Mouse (Mus musculus) lung, postnatal 36 days (tissue): ENCODE measurements around the gene Rasa2.
A peak's percentile ranks its signal among the peaks of the same experiment; 100 is the strongest.
"Not testable (repeated sequence)": the region's sequence is repeated elsewhere in the genome, so short reads cannot be mapped to it uniquely, and the experiment has no call there.

Source experiments
- DNase-seq: peaks from one replicate; pipeline ENCODE4 v3.0.0; 2022; ENCODE audit warnings: mixed read lengths

Gene Rasa2

DNA sequence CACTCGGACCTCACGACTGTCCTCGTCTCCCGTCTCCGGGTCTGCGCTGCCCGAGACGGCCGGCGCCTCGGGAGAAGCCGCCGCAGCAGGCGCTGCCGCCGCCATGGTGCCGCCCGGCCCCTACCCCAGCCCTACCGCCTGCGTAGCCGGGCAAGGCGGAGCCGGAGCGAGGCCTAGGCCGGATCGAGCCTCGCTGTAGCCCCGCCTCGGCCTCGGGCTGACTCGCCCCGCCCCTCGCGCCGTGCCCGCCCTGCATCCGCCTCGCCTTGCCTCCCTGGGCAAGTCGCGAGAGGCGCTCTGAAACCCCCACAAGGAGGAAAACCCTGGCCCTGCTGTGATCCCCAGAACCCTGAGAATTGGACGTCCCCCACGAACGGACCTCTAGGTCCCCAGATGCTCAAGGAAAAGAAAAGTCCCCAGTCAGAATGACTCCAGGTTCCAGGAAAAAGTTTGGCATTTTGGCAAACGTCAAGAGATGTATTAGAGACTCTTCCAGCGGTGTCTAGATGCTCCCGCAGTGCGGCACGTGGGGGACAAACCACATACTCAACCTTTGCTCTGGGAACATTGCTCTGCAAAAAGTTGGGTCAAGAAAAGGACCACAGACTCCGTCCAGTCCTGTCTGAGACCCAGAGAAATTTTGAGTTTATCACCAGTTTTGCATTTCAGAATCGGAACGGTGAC is at the start of gene Rasa2:
Rasa2 (minus strand) TSS at position 229 of the 684 bp plus-strand sequence.
- peak; percentile 95 for DNase-seq

DNA sequence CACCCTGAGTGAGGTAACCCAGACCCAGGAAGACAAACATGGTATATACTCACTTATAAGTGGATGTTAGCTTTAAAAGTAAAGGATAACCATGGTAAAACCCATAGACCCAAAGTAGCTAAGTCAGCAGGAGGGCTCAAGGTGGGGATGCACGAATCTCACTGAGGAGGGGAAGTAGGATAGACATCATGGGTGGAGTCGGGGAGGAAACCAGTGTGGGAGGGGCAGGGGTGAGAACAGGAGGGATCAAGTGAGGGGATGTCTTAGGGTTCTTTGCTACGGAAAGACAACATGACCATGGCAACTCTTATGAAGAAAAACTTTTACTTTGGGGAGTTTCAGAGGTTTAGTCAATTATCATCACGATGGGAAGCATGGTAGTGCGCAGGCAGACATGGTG is 47.2 kb upstream of the Rasa2 start:
- no peak for DNase-seq

DNA sequence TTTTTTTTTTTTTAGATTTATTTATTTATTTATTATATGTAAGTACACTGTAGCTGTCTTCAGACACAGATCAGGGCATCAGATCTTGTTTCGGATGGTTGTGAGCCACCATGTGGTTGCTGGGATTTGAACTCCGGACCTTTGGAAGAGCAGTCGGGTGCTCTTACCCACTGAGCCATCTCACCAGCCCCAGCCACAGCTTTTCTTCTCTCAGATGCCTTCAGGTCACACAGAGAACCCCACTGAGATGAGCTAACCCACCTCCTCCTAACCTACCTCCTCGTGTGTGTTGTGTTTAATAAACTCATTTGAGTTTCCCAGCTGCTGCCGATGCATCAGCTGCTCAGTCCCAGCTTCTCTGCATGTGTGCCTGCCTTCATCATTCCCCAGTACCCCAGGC is 46.3 kb upstream of the Rasa2 start:
- DNase-seq, result not testable (repeated sequence)

DNA sequence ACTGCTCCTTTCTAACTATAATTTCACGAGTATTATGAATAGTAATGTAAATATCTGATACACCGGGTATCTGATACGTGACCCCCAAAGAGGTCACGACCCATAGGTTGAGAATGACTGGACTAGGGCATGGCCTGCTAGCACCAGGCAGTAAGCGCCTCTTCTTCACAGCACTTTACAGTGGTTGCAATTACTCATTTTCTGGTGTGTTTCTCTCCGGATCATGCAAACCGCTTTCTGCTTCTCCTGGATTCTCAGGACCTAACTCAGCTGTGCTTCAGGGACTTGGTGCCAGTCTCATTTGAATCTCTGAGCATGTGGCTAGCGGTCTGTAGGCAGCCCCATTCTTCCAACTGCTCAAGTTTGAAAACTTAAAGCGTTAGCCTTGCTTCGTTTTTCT is 45.3 kb upstream of the Rasa2 start:
- no peak for DNase-seq

DNA sequence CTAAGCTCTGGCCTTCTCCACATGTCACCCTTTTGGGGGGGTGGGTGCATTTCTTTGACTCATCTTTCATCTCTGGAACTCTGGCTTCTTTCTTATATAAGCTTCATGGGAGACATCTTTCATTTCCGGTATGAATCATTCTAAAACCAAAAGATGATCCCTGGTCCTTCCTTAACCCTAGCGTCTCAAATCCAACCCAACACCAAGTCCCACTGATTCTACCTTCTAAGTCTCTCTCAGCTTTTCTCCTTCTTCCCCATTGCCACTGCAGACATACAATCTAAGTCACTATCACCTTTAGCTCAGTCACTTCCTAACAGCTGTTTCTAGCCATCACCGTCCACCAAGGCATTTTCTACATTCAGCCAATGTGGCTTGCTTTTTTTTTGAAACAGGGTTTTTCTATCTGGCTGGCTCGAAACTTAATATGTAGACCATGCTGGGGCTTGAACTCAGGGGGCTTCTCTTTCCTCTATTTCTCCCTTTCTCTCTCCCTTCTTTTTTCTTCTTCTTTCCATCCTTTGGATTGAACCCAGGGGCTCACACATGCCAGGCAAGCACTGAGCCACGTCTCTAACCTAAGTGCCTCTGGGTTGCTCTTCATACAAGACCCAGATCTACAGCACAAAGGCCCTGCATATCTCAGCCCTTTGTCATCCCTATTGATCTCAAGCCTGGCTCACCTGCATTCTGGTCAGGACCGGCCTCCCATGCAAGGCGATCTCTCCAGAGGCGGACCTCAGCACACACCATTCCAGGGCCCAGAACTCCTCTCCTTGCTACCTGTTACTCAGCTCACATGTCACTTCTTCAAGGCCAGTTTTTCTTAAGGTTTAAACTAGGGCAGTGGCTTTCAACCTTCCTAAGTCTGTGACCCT is 44.6 kb upstream of the Rasa2 start:
- DNase-seq, result no peak

DNA sequence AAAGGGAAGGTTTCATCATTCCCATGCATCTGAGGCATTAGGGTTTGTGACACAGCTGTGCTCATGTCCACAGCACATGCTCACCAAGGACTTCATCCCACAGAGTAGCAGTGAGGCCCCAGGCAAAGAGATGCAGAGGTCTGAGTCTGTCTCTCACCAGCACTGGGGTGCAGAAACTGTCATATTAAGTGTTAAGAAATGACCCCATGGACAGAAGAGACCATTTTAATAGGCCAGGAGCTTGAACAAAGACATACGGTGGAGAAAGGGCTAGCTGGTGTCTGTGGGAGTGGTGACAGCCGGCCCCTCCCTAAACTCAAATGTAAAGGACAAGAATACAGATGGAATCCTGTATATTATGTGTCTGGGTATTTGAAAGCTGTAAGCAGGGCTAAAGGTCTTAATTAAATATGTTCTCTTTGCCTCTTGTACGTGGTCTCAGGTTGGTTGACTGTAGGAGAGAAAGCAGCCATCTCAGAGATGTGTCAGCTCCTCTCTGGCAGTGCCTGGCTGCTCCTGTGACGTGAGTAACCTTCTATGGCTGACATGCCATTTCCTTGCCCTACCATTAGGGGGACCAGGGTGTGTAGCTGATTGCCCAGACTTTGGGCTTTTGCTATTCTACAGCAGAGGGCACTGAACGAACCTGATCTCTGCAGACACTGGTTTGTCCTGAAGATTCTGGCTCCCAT is 43.8 kb upstream of the Rasa2 start:
- DNase-seq, result peak; percentile 79

DNA sequence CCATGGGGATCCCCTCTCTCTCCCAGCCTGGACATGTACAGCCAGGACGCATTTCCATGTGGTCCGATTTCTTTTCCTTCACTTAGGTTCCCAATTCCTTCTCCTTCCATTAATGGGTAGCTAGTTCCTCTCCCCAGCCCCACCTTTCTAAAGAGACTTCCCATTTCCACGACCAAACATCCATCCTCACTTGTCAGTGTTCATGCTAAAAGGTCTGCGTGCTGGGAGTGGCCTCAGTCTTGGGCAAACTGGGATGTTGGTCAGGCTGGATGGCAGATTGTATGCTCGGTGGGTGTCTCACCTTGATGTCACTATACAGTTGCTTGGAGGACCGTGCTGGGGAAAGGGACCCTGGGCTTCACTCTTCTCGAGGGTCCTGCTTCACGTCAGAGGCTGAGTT is 42.9 kb upstream of the Rasa2 start:
- DNase-seq, result no peak

DNA sequence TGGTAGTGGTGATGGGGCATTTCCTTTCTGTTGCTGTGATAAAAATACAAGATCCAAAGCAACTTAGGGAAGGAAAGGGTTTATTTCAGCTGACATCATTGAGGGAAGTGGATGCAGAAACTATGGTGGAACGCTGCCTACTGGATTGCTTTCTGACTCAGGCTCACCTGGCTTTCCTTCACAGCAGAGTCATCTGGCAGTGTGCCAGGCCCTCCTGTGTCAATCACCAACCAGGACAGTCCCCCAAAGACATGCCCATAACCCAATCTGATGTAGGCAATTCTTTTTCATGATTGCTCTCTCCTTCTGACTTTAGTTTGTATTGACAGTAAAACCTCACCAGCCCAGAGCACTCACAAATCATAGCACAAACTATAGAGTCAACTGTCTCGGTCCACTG is 41.0 kb upstream of the Rasa2 start:
- no peak for DNase-seq

DNA sequence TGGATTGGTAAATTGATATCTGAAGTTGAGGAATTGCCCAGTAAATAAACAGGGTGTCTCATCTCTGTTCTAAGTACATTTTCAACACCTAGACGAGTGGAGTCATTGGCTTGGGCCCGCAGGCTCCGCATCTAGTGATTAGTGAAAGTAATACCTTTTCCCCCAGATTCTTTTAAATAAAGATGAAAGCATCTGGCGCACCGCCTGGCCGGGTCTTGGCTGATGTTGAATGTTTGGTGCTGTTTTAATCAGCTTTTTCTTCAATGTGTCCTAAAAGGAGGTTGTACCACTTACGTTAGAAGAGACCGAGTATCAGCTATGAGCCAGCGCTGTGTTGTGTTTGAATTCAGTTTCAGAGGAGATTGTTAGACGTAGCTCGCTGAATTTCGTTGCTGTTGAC is 39.8 kb upstream of the Rasa2 start:
- no peak for DNase-seq

DNA sequence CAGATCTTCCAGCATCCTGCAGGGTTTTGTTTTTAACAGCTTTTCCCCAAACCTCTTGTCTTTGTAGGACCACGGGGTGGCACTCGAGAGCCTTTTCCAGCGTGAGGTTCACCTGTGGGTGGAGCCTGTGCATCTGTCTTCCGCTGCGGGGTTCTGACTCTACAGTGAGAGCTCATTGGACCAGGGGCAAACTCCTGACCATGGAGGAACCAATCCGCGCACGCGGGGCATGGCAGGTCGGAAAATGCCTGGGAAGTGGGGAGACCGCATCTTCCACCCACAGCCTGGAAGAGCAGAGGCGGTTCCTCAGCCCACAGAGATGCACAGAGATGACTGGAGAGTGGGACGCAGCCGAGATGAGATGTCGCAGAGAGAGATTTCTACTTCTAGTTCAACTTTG is 38.5 kb upstream of the Rasa2 start:
- DNase-seq, result peak; percentile 98

DNA sequence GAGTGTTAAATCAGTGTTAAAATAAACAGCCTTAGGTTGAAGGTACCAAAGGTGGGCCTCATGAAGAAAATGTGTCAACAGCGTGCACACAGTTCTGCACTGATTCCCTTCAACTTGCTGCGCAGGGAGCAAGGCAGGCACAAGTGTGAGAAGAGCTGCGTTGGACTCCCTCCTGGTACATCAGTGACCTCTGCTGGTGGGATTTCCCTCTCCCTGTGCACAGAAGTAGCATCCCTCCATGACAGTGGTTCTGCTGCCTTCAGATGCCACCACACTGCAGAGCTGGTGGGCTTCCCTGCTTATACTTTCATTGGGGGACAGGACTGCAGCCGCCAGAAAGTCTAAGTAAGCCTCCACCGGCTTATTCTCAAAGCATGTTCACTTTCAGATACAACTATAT is 37.2 kb upstream of the Rasa2 start:
- DNase-seq, result peak; percentile 42

DNA sequence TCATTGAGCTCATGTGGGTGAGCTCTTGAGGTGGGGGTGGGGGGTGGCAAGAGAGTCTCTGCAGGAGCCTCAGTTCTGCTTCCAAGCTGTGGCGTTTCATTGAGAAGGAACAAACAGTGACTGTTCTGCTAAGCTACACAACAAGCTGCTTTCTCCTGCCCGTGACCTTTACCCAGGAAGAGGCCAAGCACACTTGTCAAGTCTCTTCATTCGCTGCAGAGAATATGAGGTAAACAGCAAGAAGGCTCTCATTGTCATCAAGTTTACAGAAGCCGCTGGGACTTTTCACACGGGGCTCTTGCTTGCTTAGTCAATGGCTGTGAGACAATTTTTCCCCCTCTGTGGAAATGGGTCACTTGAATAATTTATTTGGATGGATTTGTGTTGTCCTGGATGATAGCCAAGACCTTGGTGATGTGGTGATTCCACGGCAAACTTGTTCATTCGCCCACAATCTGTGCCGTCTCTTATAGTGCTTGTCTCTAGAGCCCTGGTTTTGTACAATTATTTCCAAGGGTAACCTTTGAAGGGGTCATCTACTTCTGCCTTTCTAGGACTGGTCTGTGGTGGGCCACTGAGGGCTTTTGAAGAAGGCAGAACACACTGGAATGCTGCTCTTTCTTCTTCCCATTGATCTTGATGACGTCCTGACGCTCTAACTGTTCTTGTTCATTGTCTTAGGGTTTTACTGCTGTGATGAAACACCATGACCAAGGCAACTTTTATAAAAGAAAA is 29.3 kb upstream of the Rasa2 start:
- no peak for DNase-seq

DNA sequence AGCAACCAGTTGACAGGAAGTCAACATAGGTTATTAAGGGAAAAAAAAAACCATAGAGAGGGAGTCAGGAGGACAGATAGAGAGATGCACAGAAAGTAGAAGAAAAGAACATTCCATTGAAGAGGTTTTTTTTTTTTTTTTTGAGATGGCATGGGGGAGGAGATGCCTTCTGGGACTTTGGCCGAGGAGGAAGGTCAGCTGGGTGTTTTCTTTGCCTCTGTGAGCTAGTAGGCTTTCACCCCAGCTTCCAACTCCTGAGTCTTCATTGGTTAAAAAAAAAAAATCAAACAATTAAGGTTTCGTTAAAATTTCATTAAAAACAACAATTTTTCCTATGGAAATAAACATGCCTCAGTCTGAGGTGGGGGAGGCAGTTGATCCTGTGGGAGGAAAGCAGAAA is 28.4 kb upstream of the Rasa2 start:
- DNase-seq, result no peak

DNA sequence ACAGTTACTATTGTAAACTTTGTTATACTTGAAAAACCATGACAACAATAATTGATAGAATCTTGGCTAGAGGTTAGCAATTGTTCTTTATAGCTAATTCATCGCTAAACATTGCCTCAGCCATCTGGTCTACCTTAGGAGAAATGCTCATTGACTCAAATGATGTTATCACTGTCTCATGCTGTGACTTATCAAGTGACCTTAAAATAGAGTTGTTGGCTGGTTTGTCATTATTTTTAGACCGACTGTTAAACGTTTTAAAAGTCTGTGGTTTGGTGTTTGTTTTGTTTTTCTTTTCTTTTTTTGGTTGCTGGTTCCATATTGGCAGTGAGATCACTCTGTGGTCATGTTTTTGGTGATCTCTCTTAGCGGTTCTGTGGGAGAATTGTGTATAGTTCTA is 22.1 kb upstream of the Rasa2 start:
- DNase-seq, result no peak

DNA sequence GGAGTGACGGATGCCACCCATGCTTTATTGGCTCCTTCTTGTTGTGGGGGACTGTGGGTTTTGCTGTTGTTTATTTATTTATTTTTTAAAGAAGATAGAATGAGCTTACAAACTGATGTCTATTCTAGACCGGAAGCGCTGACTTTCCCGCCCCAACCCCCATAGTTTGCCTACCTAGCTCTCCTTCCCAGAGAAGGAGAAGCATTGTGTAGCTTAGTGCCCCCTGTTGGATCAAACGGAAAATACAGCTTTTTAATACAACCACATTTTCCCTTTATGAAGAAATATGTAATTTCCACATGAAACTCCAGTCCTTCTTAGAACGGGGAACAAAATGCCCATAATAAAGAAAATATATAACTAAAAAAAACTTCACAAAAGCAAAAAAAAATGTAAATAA is 21.3 kb upstream of the Rasa2 start:
- DNase-seq, result peak; percentile 73

DNA sequence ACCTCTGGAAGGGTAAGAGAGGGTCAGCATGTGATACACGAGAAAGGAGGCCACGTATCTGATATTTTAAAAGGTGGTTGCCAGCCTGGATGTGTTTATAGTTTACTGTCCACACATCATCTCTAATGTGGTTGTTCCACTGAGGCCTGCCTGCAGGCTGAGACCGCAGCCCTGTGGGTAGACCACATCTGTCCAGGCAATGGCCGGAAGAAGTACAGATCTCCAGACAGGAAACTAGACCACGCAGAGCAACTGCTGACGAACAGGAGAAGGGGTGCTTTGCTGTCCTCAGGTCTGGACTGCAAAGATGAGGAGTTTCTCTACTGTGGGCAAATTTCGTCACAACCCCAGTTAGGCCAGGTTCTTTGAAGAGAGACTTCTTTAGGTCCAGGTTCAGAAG is 19.4 kb upstream of the Rasa2 start:
- no peak for DNase-seq

DNA sequence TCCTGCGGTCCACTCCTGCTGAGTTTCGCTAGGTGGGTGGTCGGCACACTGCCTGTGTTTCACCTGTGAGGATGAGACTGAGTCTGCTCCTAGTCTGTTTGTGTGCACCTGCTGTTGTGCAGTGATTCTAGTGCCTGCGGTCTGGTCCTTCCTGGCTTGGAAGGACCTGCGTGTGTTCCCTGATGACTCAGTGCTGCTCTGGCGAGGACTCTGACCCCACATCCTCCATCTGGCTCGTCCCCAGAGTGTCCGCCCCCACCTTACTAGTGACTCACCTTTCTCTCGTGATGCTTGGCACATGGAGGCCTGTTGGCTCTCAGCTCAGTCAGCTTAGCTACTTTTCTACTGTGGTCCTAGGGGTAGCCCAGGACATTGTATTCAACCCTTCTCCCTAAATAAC is 18.5 kb upstream of the Rasa2 start:
- no peak for DNase-seq

DNA sequence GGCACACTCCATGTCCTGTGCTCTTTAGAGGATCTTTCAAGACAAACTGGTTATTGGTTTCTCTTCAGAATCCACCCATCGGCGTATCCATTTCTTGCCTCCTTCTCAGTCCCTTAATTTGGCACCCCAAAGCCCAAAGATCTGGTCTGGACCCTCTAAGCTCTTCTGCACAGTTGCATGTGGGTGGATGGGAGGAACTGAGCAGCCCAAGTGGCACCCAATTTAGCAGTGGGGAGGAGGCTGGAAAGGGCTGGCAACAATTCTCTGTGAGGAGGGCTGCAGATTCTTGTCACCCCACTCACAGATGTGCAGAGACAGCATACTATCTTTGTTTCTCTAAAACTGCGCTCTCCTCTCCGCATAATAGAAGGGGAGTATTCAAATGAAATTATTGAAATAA is 17.9 kb upstream of the Rasa2 start:
- no peak for DNase-seq

DNA sequence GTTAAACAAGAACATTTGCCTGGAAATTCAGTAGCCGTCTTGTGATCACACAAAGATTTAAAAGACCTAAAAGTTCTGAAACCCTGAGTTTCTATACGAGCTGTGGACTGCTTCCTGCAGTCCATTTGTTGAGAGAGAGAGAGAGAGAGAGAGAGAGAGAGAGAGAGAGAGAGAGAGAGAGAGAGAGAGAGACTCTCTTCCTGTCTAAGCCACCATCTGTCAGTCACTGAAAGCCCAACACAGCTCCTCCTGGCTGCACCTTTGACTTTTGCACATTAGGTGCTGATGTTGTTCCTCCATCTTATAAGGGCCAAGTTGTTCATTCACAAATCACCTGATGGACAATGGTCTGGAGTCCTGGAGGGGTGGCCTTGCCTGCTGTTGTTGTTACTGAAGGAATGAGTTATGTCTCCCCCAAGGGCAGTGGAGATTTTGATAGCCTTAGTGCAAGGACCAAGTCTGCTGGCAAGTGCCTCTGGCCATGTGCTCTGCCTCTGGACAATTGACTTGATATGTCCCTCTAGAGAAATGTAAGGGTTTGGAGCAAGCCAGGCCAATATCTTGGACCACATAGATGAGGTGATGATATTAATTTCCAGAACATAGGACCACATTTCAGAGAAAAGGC is 15.4 kb upstream of the Rasa2 start:
- no peak for DNase-seq

DNA sequence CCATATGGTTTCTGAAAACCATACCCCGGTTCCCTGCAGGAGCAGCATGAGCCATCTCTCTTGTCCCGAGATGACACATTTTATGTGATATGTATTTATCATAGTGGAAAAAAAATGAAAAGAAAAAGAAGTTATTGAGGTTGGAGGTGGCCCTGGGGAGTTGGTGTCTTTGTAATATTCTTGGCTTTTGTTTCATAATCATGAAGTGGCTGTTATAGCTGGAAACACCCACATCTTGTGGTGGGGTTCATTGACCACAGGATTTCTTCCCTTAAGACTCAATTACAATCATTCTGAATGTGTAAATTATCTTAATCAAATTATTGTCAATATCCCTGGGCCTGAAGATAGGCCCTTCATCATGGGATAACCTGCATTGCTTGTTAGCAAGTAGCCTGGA is 13.4 kb upstream of the Rasa2 start:
- no peak for DNase-seq

DNA sequence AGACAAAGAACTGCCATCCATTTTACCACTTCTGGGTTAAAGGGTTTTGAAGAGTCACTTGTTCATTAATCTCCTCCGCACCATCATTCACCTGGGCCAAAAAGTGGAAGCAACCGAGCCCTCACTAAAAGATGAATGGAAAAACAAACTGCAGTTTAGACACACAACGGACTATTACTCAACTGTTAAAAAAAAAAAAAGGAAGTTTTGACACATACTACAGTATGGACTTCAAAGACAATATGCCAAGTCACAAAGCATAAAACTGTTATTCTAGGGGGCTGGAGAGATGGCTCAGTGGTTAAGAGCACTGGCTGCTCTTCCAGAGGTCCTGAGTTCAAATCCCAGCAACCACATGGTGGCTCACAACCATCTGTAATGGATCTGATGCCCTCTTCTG is 12.6 kb upstream of the Rasa2 start:
- not testable (repeated sequence) for DNase-seq

DNA sequence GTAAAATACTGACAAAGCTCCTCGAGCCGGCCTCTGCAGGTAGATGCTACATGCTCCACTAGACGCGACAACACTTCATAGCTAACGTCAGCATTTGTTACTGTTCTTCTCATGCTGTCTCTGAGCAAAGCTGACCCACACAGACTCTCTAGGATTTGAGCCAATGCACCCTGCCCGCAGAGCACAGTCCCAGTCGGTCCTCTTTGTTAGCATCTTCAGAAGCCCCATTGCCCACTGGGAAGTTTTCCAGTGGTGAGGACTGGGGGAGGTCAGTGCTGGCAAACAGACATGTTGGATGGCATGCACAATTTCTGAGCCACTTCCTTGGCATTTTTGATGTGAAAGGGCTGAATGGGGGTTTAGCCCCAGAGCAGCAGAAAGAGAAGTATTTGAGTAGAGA is 8.0 kb upstream of the Rasa2 start:
- DNase-seq, result no peak

DNA sequence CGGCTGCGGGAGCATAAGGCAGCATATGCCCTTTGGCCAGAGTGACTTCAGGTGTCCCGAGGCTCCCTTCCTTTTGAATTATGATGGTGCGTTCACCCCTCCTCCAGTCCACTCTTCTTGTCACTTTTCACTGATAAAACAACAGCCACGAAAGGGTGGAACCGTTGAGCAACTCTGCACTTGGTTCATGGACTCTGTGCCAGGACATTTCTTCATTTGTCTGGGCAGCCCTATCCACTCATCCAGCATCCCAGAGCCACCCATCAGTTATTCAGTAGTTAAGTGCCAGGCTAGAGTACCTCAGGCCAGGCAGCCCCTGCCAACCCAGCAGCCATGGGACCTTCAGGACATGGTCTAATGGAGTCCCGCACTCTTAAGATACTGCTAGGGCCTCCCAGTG is 7.1 kb upstream of the Rasa2 start:
- DNase-seq, result peak; percentile 34
